Mouse (Mus musculus): ENCODE data around the gene Ifi27l2a. TPM values are rescaled to one million over a fixed set of nuclear protein-coding genes. Genes with fewer than 3 reads are reported as not detected.
A peak's percentile ranks its signal among the peaks of the same experiment; 100 is the strongest.
"Not testable (repeated sequence)": the region's sequence is repeated elsewhere in the genome, so short reads cannot be mapped to it uniquely, and the experiment has no call there.

Ifi27l2a gene
- total RNA-seq (2015; ENCODE audit: low replicate concordance) (28.1 and 33.5 TPM in 2 replicates), total RNA-seq (2017; ENCODE audit: low replicate concordance) (16.0 and 20.4 TPM in 2 replicates)

GRCm38 (mm10) chr12:103443524-103443923, at the start of gene Ifi27l2a:
Ifi27l2a (minus strand) TSS chr12:103443680.
- ATAC-seq (replicated peaks; ENCODE audit: low FRiP score, poor library complexity, severe bottlenecking), result no peak

- ATAC-seq (replicated peaks; ENCODE audit: low FRiP score, poor library complexity, severe bottlenecking), result peak; percentile 68
These were observed 49.3 kb upstream of the Ifi27l2a start for GRCm38 (mm10) chr12:103492767-103493166.

- no peak for ATAC-seq (replicated peaks; ENCODE audit: low FRiP score, poor library complexity, severe bottlenecking)
These were observed 47.7 kb upstream of the Ifi27l2a start for GRCm38 (mm10) chr12:103491091-103491730.

DNA sequence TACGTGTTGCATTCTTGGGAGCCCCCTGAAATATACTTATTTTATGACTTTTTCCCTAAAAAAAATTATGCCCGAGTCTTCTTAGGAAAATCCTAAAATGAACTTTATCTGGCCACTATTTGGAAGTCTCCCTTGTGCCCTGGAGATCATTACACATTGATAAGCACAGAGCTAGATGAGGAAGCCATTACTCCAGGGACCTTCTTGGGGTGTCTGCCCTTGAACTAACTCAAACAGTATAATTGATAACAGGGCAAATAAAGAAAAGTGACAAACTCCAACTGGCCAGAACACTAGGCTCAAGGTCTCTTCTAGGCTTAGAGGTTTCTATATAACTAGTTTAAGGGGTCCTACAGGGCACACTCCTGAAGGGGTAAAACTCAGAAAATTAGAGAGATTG, 44.3 kb upstream of the Ifi27l2a start:
- ATAC-seq (replicated peaks; ENCODE audit: low FRiP score, poor library complexity, severe bottlenecking), result no peak

- no peak for ATAC-seq (replicated peaks; ENCODE audit: low FRiP score, poor library complexity, severe bottlenecking)
These were observed 43.8 kb upstream of the Ifi27l2a start for GRCm38 (mm10) chr12:103487276-103487675.

DNA sequence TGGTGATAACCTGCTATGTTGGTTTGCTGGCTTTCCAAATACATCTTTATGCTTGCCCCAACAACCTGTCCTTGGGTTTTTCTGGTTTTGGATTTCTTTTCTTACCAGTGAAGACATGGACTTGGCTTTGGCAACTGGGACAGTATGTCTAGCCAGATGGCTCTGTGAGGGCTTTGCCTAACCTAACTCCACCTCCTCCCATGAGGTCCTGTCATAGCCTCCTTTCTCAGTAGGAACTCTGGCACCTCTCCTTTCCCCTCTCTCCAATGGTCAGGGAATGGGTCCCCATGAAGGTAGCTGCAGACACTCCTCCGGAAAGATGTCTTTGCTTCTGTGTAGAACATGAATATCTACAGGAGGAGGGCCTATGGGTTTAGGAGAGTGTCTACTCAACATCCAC, 43.2 kb upstream of the Ifi27l2a start:
- ATAC-seq (replicated peaks; ENCODE audit: low FRiP score, poor library complexity, severe bottlenecking), result no peak

- not testable (repeated sequence) for ATAC-seq (replicated peaks; ENCODE audit: low FRiP score, poor library complexity, severe bottlenecking)
These were observed 40.9 kb upstream of the Ifi27l2a start for GRCm38 (mm10) chr12:103484200-103484972.

DNA sequence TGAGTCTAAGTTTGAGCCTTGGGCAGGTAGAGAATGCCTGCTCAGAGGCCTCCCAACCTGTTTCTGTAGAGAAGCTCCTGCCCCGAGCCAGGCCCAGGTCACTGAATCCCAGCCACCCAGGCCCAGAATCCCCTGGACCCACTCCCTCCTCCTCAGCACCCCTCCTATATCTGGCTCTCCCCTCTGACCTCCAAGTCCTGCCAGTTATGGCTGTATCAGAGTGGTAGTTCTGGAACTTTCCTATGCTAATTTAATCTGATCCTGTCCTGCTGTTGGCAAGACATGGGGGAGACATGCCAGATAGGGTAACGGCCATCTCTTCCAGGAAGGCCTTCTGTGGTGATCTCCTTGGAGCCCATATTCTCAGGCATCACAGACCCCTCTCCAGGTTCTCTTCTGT, 39.3 kb upstream of the Ifi27l2a start:
- no peak for ATAC-seq (replicated peaks; ENCODE audit: low FRiP score, poor library complexity, severe bottlenecking)

GRCm38 (mm10) chr12:103481671-103482070, 38.2 kb upstream of the Ifi27l2a start:
- no peak for ATAC-seq (replicated peaks; ENCODE audit: low FRiP score, poor library complexity, severe bottlenecking)

- no peak for ATAC-seq (replicated peaks; ENCODE audit: low FRiP score, poor library complexity, severe bottlenecking)
These were observed 34.1 kb upstream of the Ifi27l2a start for GRCm38 (mm10) chr12:103477461-103478015.

DNA sequence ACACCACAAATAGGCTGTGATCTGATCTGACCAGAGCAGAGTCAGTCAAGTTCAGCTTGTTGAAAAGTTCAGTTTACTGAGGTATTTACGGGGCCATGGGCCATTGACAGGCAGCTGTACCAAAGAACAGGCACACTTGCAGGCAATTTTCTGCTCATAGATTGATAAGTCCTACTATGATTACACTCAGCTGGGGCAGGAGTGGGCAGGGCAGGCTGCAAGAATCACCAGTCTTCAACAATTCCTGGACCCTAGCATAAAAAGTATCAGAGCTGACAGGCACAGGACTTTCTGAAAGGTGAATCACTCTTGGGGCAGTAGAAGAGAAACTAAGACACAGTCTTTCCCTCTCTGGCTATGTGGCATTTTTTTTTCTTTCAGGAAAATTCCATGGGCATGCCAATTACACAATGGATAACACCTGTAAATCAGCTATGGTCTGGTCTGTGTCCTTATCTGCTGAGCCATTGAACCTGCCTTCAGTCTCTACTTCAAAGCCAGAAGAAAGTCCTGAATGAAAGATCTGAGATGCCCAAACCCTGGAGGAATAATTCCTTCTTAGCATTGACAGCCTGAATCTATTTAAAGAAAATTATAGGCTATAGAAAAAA, 33.4 kb upstream of the Ifi27l2a start:
- ATAC-seq (replicated peaks; ENCODE audit: low FRiP score, poor library complexity, severe bottlenecking), result no peak

GRCm38 (mm10) chr12:103474481-103474880, 31.0 kb upstream of the Ifi27l2a start:
- no peak for ATAC-seq (replicated peaks; ENCODE audit: low FRiP score, poor library complexity, severe bottlenecking)

GRCm38 (mm10) chr12:103457140-103457539, 13.7 kb upstream of the Ifi27l2a start, which contains the start of gene Ifi27l2b:
Ifi27l2b (minus strand) TSS chr12:103457223.
- no peak for ATAC-seq (replicated peaks; ENCODE audit: low FRiP score, poor library complexity, severe bottlenecking)

- ATAC-seq (replicated peaks; ENCODE audit: low FRiP score, poor library complexity, severe bottlenecking), result not testable (repeated sequence)
These were observed 13.2 kb upstream of the Ifi27l2a start for GRCm38 (mm10) chr12:103456727-103457126.

DNA sequence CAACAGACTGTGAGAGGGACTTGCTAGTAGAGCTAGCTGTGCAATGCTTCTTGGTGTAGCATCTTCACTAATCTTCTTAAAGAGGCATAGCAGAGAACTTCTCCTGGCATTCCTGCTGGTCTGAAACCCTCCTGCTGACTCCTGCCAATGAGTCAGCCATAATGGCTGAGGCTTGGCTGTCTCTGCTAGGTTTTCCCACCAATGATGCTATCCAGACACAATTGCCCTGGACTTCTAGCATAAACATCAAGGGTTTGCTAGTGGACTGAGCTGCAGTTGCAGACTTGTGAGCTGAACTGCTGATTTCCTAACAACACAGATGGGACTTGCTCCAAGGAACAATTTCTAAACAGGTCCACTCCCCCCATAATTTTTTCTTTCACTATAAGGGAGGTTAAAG, 9.9 kb upstream of the Ifi27l2a start:
- no peak for ATAC-seq (replicated peaks; ENCODE audit: low FRiP score, poor library complexity, severe bottlenecking)

DNA sequence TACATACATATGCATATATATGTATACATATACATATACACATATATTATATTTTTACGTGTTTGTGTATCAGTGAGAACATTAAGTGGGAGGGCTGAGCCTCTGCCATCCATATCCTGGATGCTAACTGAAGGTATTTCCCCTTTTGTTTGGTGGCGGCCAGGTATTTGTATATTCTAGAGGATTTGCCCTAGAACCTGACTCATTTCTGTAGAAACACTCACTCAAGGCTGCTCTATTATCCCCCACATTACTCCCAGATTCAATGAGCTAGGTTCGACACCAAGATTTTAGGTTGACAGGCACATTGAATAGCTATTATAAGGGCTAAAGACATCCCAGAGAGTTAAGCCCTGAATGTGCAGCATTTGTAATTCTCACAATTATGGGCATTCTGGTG, 1.6 kb upstream of the Ifi27l2a start:
- ATAC-seq (replicated peaks; ENCODE audit: low FRiP score, poor library complexity, severe bottlenecking), result no peak

GRCm38 (mm10) chr12:103444261-103444660, 781 bp upstream of the Ifi27l2a start:
- ATAC-seq (replicated peaks; ENCODE audit: low FRiP score, poor library complexity, severe bottlenecking), result not testable (repeated sequence)

DNA sequence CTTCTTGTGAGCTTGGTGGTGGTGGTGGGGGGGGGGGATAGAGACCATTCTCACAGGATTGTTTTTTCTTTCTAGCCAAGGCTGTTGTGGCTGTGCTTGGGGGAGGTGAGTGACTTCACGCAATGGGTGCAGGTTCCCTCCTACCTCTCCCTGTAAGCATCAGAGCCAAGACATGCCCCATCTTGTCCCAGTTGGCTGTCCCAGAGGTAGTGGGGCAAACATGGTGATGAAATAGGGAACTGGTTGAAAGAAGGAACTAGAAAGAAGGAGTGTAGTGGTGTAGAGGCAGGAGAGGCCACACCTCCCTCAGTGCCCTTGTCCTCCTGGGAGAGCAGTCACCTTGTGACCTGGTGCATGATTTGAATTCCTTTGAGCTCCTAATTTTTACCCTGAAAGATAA, 5.9 kb downstream of the Ifi27l2a start:
- no peak for ATAC-seq (replicated peaks; ENCODE audit: low FRiP score, poor library complexity, severe bottlenecking)

GRCm38 (mm10) chr12:103434861-103435260, 8.6 kb downstream of the Ifi27l2a start:
- ATAC-seq (replicated peaks; ENCODE audit: low FRiP score, poor library complexity, severe bottlenecking), result no peak; the same call in 1 of the 2 replicates

DNA sequence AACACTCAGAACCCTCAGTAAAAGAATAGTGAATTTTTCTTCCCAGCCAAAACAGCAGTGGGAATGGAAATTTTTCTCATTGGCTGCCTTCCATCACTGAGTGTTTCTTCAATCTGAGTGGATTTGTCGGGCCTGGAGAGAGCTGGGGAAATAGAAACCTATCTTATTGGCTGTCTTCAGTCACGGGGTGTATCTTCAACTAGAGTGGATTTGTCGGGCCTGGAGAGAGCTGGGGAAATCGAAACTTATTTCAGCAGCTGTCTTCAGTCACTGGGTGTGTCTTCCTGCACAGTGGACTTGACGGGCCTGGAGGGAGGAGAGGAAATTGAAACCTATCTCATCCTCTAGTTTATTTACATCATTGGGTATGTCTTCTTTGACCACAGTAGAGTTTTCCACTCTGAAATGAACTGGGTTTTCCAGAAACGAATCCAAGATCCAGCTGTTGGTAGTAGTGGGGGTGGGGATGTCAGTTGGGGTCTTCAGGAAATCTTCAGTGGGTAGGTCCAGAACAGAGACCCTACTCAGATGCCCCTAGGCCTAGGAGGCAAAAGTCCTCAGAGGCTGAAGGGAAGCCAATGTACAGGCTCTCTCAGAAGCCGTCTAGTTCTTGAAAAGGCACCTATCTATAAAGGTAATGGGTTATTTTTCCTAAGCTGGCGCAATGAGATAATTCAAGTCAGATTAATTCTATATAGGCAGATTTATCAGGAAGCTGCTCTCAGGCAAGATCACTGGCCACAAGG, 9.3 kb downstream of the Ifi27l2a start, which contains the start of gene Ifi27:
Gene Ifi27 (plus strand): TSS at position 226 of the 746 bp plus-strand sequence.
- peak; percentile 96 for ATAC-seq (replicated peaks; ENCODE audit: low FRiP score, poor library complexity, severe bottlenecking)
